Mouse (Mus musculus) testis, adult 2 months (tissue): ENCODE data around the gene Rtl4.

Experiments
- CTCF ChIP-seq: fragments of 200-500 bp; IDR thresholded peaks from 2 replicates; pipeline ENCODE4 v1.5.1; 2012; ENCODE audit warnings: low read depth, mild to moderate bottlenecking, inconsistent platforms, low read length, moderate library complexity; ENCODE audit not compliant: control insufficient read depth, insufficient read depth, insufficient replicate concordance
- POLR2A ChIP-seq: fragments of 200-500 bp; IDR thresholded peaks from 2 replicates; pipeline ENCODE4 v1.6.1; 2012; ENCODE audit warnings: low read depth, mild to moderate bottlenecking, inconsistent platforms, low read length, moderate library complexity; ENCODE audit not compliant: control insufficient read depth

- no peak for TF ChIP-seq CTCF
- no peak for TF ChIP-seq POLR2A
These were observed 582 bp downstream of the Rtl4 start for GRCm38 (mm10) chrX:144689119-144689858.
